Mouse (Mus musculus): ENCODE data around the gene Ptprd.
"Not testable (repeated sequence)": the region's sequence is repeated elsewhere in the genome, so short reads cannot be mapped to it uniquely, and the experiment has no call there.

The Ptprd gene

GRCm38 (mm10) chr4:76076051-76076450 is 2135.7 kb downstream of the Ptprd start:
- DNase-seq (ENCODE audit: extremely low read depth, low read depth, low spot score), result no peak

GRCm38 (mm10) chr4:76073286-76073685 is 2138.5 kb downstream of the Ptprd start:
- DNase-seq (ENCODE audit: extremely low read depth, low read depth, low spot score), result no peak

GRCm38 (mm10) chr4:76071720-76072119 is 2140.0 kb downstream of the Ptprd start:
- no peak for DNase-seq (ENCODE audit: extremely low read depth, low read depth, low spot score)

GRCm38 (mm10) chr4:76056836-76057235 is 2154.9 kb downstream of the Ptprd start:
- no peak for DNase-seq (ENCODE audit: extremely low read depth, low read depth, low spot score)

GRCm38 (mm10) chr4:76045650-76046049 is 2166.1 kb downstream of the Ptprd start:
- no peak for DNase-seq (ENCODE audit: extremely low read depth, low read depth, low spot score)

GRCm38 (mm10) chr4:76044802-76045201 is 2167.0 kb downstream of the Ptprd start:
- no peak for DNase-seq (ENCODE audit: extremely low read depth, low read depth, low spot score)

DNA sequence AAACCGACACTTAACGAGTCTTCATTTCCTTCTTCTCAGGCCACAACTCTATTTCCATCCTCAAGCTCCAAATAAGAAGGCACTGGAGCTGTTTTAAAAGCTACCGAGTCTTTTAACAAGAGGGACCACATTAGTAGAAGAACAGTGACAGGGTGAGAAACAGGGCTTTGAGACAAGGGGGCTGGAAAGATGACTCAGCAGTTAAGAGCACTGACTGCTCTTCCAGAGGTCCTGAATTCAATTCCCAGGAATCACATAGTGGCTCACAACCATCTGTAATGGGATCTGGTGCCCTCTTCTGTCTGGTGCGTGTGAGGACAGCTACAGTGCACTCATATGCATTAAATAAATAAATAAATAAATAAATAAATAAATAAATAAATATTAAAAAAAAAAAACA is 2174.6 kb downstream of the Ptprd start:
- DNase-seq (ENCODE audit: extremely low read depth, low read depth, low spot score), result not testable (repeated sequence)

GRCm38 (mm10) chr4:76025571-76026325 is 2186.0 kb downstream of the Ptprd start:
- no peak for DNase-seq (ENCODE audit: extremely low read depth, low read depth, low spot score)

- no peak for DNase-seq (ENCODE audit: extremely low read depth, low read depth, low spot score)
Observed at GRCm38 (mm10) chr4:76024502-76024821, 2187.3 kb downstream of the Ptprd start.

- DNase-seq (ENCODE audit: extremely low read depth, low read depth, low spot score), result no peak
Observed at GRCm38 (mm10) chr4:76023756-76024501, 2187.8 kb downstream of the Ptprd start.

DNA sequence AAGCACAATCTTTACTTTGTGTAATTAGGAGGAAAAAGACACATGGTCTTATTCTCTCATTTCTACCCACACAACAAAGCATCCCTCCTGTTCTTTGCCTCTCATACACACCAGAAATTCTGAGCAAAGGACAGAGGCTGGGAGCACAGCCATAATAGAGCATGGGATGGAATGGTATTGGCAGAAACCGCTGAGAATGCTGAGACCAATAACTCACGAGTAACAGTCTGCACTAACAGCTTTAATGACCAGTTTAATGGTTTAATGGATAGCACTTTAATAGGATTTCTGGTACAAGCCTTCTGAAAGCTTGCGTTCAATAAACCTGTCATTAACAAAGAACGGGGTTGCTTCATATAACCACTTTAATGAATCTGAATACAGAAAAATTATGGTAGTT is 2190.1 kb downstream of the Ptprd start:
- DNase-seq (ENCODE audit: extremely low read depth, low read depth, low spot score), result no peak

GRCm38 (mm10) chr4:76015026-76015425 is 2196.7 kb downstream of the Ptprd start:
- no peak for DNase-seq (ENCODE audit: extremely low read depth, low read depth, low spot score)

DNA sequence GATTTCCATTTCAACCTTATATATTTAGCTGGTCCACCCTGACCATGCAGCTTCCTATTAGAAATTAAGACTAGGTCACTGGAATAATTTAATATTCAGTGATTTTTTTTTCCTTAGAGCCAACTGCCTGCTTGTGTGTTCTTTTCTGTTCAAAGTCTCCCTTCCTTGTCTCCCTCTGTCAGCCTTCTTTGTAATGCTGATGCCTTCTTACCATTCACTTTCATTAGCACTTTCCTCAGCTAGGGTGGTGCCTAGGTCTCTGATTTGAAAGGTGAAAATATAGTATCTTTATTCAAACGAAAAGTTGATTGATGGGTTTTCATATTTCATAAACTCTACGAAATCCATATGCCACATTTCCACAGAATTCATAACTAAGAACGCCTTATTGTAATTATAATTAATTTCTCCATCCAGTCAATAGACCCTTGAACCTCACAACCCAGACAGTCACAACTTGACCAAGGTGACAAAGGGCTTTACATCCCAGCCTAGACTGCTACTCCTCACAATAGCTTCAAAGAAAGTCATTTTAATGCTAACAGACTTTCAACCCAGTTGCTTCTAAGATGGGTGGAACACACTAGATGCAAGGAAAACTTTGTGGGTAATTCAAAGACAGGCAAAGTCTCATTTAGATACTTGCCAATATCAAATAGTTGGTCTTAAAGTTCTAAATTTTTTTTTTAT is 2197.5 kb downstream of the Ptprd start:
- no peak for DNase-seq (ENCODE audit: extremely low read depth, low read depth, low spot score)

DNA sequence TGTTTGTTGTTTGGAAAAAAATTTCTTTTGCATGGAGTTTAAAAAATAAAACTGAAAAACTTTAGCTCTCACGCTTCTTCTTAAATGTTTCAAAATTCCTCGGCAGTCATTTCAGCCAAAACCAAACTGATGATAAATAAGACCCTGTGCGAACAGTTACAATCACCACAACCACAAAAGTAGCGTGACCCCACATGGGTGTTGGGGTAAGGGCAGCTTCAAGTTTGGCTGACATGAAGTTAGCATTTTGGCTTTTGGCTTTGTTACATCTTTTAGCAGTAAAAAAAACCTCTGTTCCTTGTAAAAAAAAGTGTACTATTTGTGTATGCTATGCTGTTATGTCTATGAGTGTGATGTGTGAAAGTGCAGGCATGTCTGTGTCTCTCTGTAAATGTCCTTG is 2203.2 kb downstream of the Ptprd start:
- no peak for DNase-seq (ENCODE audit: extremely low read depth, low read depth, low spot score)

- no peak for DNase-seq (ENCODE audit: extremely low read depth, low read depth, low spot score)
Observed at GRCm38 (mm10) chr4:76007219-76007618, 2204.5 kb downstream of the Ptprd start.

DNA sequence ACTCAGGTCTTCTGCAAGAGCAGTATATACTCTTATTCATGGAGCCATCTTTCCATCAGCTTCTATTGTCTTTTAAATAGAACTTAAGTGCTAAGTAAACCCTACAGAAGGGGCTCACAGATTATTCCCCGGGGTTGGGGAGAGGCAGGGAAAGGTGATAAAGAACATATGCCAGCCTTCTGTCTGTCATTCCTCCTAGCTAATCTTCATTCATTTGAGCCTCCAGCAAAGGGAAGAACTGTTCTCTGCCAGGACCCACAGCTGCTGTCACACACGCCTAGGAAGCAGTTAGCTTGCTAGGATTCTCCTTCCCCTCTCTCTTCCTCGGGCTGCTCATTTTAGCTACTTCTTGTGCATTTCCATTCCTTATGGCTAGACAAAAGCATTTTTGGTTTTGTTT is 2205.0 kb downstream of the Ptprd start:
- DNase-seq (ENCODE audit: extremely low read depth, low read depth, low spot score), result no peak

GRCm38 (mm10) chr4:76004161-76004560 is 2207.6 kb downstream of the Ptprd start:
- DNase-seq (ENCODE audit: extremely low read depth, low read depth, low spot score), result no peak

DNA sequence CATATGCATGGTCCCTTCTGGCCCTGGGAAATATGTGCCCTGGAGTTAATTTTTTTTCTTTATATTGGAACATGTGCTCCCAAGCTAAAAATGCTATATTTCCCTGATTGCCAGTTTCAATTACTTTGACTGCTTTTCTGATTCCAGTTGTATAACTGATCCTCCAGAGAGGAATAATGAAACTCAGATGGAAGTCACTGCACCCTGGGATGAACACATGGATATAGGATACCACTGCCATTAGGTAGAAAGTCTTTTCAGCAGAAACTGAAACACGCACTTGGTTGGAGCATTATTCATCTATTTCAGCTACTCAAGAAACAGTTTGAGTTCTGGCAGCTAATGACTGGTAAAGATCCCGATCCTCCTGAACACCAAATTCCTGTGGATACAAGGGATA is 2211.5 kb downstream of the Ptprd start:
- no peak for DNase-seq (ENCODE audit: extremely low read depth, low read depth, low spot score)

- no peak for DNase-seq (ENCODE audit: extremely low read depth, low read depth, low spot score)
Observed at GRCm38 (mm10) chr4:75995841-75996240, 2215.9 kb downstream of the Ptprd start.

DNA sequence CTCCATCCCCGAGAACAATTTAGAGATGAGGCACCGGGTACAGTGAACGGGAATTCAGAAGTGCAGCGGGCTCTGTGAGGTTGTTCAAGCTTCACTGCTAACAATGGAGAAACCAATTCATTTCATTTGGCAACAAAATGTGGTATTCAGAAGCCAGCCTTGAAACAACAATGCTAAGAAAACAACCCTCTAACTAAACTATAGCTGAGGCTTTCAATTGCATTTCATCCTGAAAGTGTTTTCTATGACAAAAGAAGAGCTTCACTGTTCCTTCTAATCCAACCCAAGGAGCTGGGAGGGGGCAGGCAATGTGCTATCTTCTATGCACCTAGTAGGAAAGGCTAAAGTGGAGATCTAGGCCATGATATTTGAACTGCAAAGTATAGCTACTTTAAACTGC is 2217.2 kb downstream of the Ptprd start:
- no peak for DNase-seq (ENCODE audit: extremely low read depth, low read depth, low spot score)

- no peak for DNase-seq (ENCODE audit: extremely low read depth, low read depth, low spot score)
Observed at GRCm38 (mm10) chr4:75993092-75993491, 2218.7 kb downstream of the Ptprd start.

GRCm38 (mm10) chr4:75991621-75992245 is 2220.0 kb downstream of the Ptprd start:
- DNase-seq (ENCODE audit: extremely low read depth, low read depth, low spot score), result no peak
